Mouse (Mus musculus) bone marrow macrophage, adult 2 months (primary cell): Measurements from ENCODE around the gene Rpl36a. TPM values are rescaled to one million over a fixed set of nuclear protein-coding genes. Genes with fewer than 3 reads are reported as not detected.
"Not testable (repeated sequence)": the region's sequence is repeated elsewhere in the genome, so short reads cannot be mapped to it uniquely, and the experiment has no call there.

Experiments used
- H3K27ac ChIP-seq: 2 replicates; pipeline ENCODE4 v1.5.1; 2012; ENCODE audit warnings: low read depth, low read length; ENCODE audit not compliant: insufficient read depth
- H3K4me1 ChIP-seq: 2 replicates; pipeline ENCODE4 v1.6.1; 2012; ENCODE audit warnings: low read length; ENCODE audit not compliant: control insufficient read depth, insufficient read depth
- H3K4me3 ChIP-seq: 2 replicates; pipeline ENCODE4 v1.5.1; 2012; ENCODE audit warnings: mild to moderate bottlenecking, low read length, moderate library complexity; ENCODE audit not compliant: insufficient read depth
- CTCF ChIP-seq: IDR thresholded peaks from 2 replicates; pipeline ENCODE4 v1.5.1; 2012; ENCODE audit warnings: low read depth, mild to moderate bottlenecking, low read length, moderate library complexity
- POLR2A ChIP-seq: IDR thresholded peaks from 2 replicates; pipeline ENCODE4 v1.6.1; 2012; ENCODE audit warnings: mild to moderate bottlenecking, low read depth, low read length, borderline replicate concordance
- polyA plus RNA-seq: library from polyadenylated mRNA; stranded (reverse); fragments of >200 nt; gene quantifications from 2 replicates; pipeline ENCODE4 v1.2.4, GENCODE M21; 2012; ENCODE audit not compliant: missing spikeins, insufficient read depth, insufficient read length

Rpl36a gene
- polyA plus RNA-seq: 520 and 660 TPM in 2 replicates

GRCm38 (mm10) chrX:134585103-134586002, at the start of gene Rpl36a:
Rpl36a (plus strand) TSS chrX:134585654.
- no peak for TF ChIP-seq CTCF
- no peak for TF ChIP-seq POLR2A
- Histone ChIP-seq H3K4me3 (peak within 1 kb of the TSS; percentile 98), H3K4me1 (peaks cover 6% of the 10 kb centered on the region), H3K27ac (peak within 1 kb of the TSS; percentile 94)

- H3K4me1 ChIP-seq, H3K27ac ChIP-seq: not testable (repeated sequence)
- peak overlapping the region; percentile 74 for H3K4me3 ChIP-seq
Observed at GRCm38 (mm10) chrX:134539795-134540194, 45.7 kb upstream of the Rpl36a start.

- Histone ChIP-seq H3K27ac (peak overlapping the region; percentile 66), H3K4me1 (0 out of 2 replicates have a peak, but pooled peaks cover 2% of the 10 kb centered on the region), H3K4me3 (peak overlapping the region; percentile 74)
- TF ChIP-seq CTCF: no peak
- TF ChIP-seq POLR2A: no peak
Observed at GRCm38 (mm10) chrX:134540414-134541135, 44.9 kb upstream of the Rpl36a start.

- TF ChIP-seq CTCF (no peak), POLR2A (no peak)
- Histone ChIP-seq H3K4me3 (peak within 1 kb of the TSS; percentile 74), H3K27ac (peak within 1 kb of the TSS; percentile 96), H3K4me1 (0 out of 2 replicates have a peak, but pooled peaks cover 2% of the 10 kb centered on the region)
Observed at GRCm38 (mm10) chrX:134541145-134541954, 44.1 kb upstream of the Rpl36a start, which contains the start of gene Timm8a1. Timm8a1 (minus strand) TSS chrX:134541865.

GRCm38 (mm10) chrX:134541955-134542308, 43.5 kb upstream of the Rpl36a start:
- Histone ChIP-seq H3K4me3 (peak overlapping the region; percentile 74), H3K27ac (peak overlapping the region; percentile 68), H3K4me1 (0 out of 2 replicates have a peak, but pooled peaks cover 2% of the 10 kb centered on the region)
- TF ChIP-seq CTCF (no peak), POLR2A (no peak)

GRCm38 (mm10) chrX:134547330-134547729, 38.1 kb upstream of the Rpl36a start:
- no peak overlapping the region for H3K27ac ChIP-seq
- no peak overlapping the region for H3K4me3 ChIP-seq
- TF ChIP-seq POLR2A: no peak
- TF ChIP-seq CTCF: no peak

GRCm38 (mm10) chrX:134550903-134551302, 34.6 kb upstream of the Rpl36a start:
- TF ChIP-seq CTCF: no peak
- no peak for TF ChIP-seq POLR2A
- Histone ChIP-seq H3K4me3 (no peak overlapping the region), H3K27ac (no peak overlapping the region), H3K4me1 (peaks cover 7% of the 10 kb centered on the region)

More at GRCm38 (mm10) chrX:134547330-134547729, 38.1 kb upstream of the Rpl36a start:
- H3K4me1 ChIP-seq: no peaks in the 10 kb centered on the region

GRCm38 (mm10) chrX:134553326-134553725, 32.1 kb upstream of the Rpl36a start:
- no peak overlapping the region for H3K27ac ChIP-seq
- H3K4me1 ChIP-seq: peaks cover 7% of the 10 kb centered on the region
- no peak overlapping the region for H3K4me3 ChIP-seq
- TF ChIP-seq POLR2A (no peak), CTCF (no peak)

- H3K4me1 ChIP-seq: peaks cover 7% of the 10 kb centered on the region
- no peak overlapping the region for H3K4me3 ChIP-seq
- H3K27ac ChIP-seq: peak overlapping the region; percentile 30; the same call in 1 of the 2 replicates
- TF ChIP-seq CTCF: no peak
- TF ChIP-seq POLR2A: no peak
Observed at GRCm38 (mm10) chrX:134554425-134554824, 31.0 kb upstream of the Rpl36a start.
